Mouse (Mus musculus): Measurements from ENCODE around the gene Ppm1e.

The Ppm1e gene

GRCm38 (mm10) chr11:87238891-87239530 is 119.8 kb downstream of the Ppm1e start:
- ChIA-PET CTCF (no interaction called here), POLR2A (interaction anchor here in 1 of 4 experiments (0.6 to 0.7 kb wide), 2 partner anchors 156 to 492 kb away, joined by 3 read pairs; no protein-coding TSS in a partner anchor)

GRCm38 (mm10) chr11:87235486-87235872 is 123.3 kb downstream of the Ppm1e start:
- ChIA-PET CTCF (no interaction called here), POLR2A (interaction anchor here in 1 of 4 experiments (1.6 kb wide), 1 partner anchor 22 kb away, joined by 3 read pairs; no protein-coding TSS in a partner anchor)

GRCm38 (mm10) chr11:87234743-87235485 is 123.9 kb downstream of the Ppm1e start:
- POLR2A ChIA-PET, result interaction anchor here in 1 of 4 experiments (1.6 kb wide), 1 partner anchor 22 kb away, joined by 3 read pairs; no protein-coding TSS in a partner anchor
- CTCF ChIA-PET, result no interaction called here

GRCm38 (mm10) chr11:87233377-87233776 is 125.4 kb downstream of the Ppm1e start:
- ChIA-PET CTCF (interaction anchor here in 1 of 4 experiments (0.7 kb wide), 1 partner anchor 46 kb away, joined by 6 read pairs; no protein-coding TSS in a partner anchor), POLR2A (interaction anchor here in 2 of 4 experiments (1.0 to 1.6 kb wide), 4 partner anchors 10 to 28 kb away, joined by 3 read pairs; no protein-coding TSS in a partner anchor)

DNA sequence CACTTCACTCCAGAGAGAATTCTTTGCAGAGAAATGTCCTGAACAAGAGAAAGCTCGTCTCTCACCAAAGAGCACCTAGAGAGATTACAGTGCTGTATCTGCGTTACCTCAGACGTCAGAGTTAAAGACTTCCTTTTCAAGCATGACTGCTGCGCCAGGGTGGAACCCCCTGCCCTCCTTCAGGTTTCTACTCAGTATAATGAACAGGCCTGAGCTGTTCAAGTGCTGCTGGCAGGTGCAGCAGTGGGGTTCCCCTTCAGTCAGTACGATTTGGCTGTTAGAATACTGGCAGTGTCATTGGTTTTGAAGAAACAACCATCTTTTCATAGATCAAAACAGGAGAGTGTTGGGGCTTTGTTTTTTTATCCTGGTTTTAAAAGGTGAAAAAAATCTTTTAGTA is 131.8 kb downstream of the Ppm1e start:
- CTCF ChIA-PET, result no interaction called here

DNA sequence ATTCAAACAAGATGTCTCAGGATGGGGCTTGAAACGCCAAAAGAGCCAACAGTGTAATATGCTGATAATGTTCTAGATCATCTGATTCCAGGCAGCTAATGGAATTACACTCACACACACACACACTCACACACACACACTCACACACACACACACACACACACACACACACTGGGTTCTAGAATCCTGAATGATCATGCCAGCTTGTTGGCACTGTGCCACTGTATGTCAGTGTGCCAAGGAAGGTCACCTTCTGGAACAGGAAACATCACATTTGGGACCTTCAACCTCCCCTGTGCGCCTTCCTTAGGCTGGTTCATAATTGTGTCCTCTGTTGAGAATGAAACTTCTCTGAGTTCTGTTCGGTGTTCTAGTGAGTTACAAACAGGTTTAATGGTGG is 136.1 kb downstream of the Ppm1e start:
- ChIA-PET POLR2A (interaction anchor here in 1 of 4 experiments (0.5 to 1.0 kb wide), 3 partner anchors 8 to 230 kb away, joined by 3 read pairs; no protein-coding TSS in a partner anchor), CTCF (no interaction called here)

More for the DNA sequence above, 131.8 kb downstream of the Ppm1e start:
- POLR2A ChIA-PET, result no interaction called here

DNA sequence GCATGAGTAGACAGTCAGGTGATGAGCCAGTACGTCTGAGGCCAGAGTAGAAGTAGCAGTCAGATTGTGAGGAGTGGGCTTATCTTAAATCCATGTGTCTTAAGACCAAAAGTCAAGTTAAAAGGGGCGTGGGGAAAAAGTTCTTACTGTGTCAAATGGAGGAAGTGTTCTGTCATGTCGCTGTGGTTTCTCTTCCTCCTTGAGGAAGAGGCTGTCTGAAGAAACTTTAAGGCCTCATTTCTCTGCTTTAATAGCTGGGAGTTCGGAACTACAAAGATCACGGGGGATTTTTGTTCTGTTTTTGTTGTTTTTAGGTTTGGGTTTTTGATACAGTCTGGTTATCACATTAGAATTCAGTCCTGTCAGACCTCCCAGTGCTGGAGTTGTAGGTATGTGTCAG is 146.5 kb downstream of the Ppm1e start:
- CTCF ChIA-PET, result no interaction called here
- POLR2A ChIA-PET, result interaction anchor here in 1 of 4 experiments (0.9 kb wide), 1 partner anchor 19 kb away, joined by 3 read pairs; no protein-coding TSS in a partner anchor
